Mouse (Mus musculus): Measurements from ENCODE around the gene Tbc1d2. TPM values are rescaled to one million over a fixed set of nuclear protein-coding genes. Genes with fewer than 3 reads are reported as not detected.

The Tbc1d2 gene
- total RNA-seq, 4 experiments from 2014 or later: 0.29 to 0.58 (median 0.37) TPM

GRCm38 (mm10) chr4:46556933-46557332 lies 93.1 kb downstream of the Tbc1d2 start:
- DNase-seq (ENCODE audit: low spot score in 2 of 2): no peak

- no peak for DNase-seq (ENCODE audit: low spot score in 2 of 2)
These were observed 94.2 kb downstream of the Tbc1d2 start for GRCm38 (mm10) chr4:46555762-46556161.

Other genes with a start within 250 kb of the Tbc1d2 start
- not detected for gene Hemgn, start 236.7 kb downstream of the Tbc1d2 start, total RNA-seq (2022)
- gene Anp32b, start 199.3 kb downstream of the Tbc1d2 start, total RNA-seq (2022): 10 to 100 TPM; 64.6 to 80.2 (median 70.7) TPM
- 10 to 100 TPM; 15.3 to 19.1 (median 16.8) TPM for gene Nans, start 161.0 kb downstream of the Tbc1d2 start, total RNA-seq (2022)
- gene Trim14, start 114.1 kb downstream of the Tbc1d2 start, total RNA-seq (2022): under 1 TPM in 3 of 4 experiments, not detected in 1; 0.58 to 0.77 (median 0.62) TPM
- gene Coro2a, start 48.0 kb downstream of the Tbc1d2 start, total RNA-seq (2022): under 1 TPM in 3 of 4 experiments, not detected in 1; 0.22 to 0.61 (median 0.27) TPM

Measured in gastrocnemius, adult 8-10 months (tissue).